Mouse (Mus musculus) cerebellum, postnatal 36 days (tissue): ENCODE data around the gene Gm4064.
"Not testable (repeated sequence)": the region's sequence is repeated elsewhere in the genome, so short reads cannot be mapped to it uniquely, and the experiment has no call there.

Experiments used
- DNase-seq, 2 experiments: peaks; one replicate each; pipeline ENCODE4 v3.0.0; 2021 to 2022; ENCODE audit warnings: mixed read lengths in 2 of 2

Gm4064 gene

DNA sequence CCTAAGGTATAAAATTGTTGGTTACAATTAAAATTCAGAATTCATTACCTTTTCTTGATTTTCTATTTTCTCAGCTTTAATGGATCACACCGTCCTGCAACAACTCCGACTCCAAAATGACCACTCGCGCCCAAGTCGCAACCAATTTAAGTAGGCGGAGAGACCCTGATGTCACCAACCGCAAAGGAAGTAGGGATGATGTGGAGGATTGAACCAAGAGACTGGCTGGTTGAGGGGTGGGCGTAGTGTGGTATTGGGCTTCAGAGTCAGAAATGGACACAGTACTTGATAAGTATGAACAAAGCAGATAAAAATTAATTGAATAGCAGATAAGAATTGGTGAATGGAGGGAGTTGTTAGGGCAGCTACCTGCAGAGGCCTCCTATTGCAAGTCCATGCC, at the start of gene Gm4064:
TSS of gene Gm4064 (minus strand) at position 101 of the 400 bp plus-strand sequence.
- not testable (repeated sequence) for DNase-seq

DNA sequence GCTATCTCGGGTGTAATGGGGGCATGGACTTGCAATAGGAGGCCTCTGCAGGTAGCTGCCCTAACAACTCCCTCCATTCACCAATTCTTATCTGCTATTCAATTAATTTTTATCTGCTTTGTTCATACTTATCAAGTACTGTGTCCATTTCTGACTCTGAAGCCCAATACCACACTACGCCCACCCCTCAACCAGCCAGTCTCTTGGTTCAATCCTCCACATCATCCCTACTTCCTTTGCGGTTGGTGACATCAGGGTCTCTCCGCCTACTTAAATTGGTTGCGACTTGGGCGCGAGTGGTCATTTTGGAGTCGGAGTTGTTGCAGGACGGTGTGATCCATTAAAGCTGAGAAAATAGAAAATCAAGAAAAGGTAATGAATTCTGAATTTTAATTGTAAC, 34.4 kb upstream of the Gm4064 start, which contains the start of the genes Rbmy and Gm10256:
TSS of gene Rbmy (plus strand) at position 301 of the 400 bp plus-strand sequence.
TSS of gene Gm10256 (plus strand) at position 320 of the 400 bp plus-strand sequence.
- DNase-seq: not testable (repeated sequence)
